Mouse (Mus musculus) left cerebral cortex, adult 2 months (tissue): ENCODE data around the gene Vgll4. TPM values are rescaled to one million over a fixed set of nuclear protein-coding genes. Genes with fewer than 3 reads are reported as not detected.
A peak's percentile ranks its signal among the peaks of the same experiment; 100 is the strongest.
"Not testable (repeated sequence)": the region's sequence is repeated elsewhere in the genome, so short reads cannot be mapped to it uniquely, and the experiment has no call there.

Experiments
- DNase-seq, 2 experiments: peaks; one replicate each; pipeline ENCODE4 v3.0.0; 2021 to 2022; ENCODE audit warnings: low spot score in 2 of 2, mixed read lengths in 1 of 2; ENCODE audit errors: extremely low spot score in 1 of 2
- H3K27ac ChIP-seq: fragments of 200-600 bp; 2 replicates; pipeline ENCODE4 v1.8.1; 2022
- H3K4me3 ChIP-seq: fragments of 200-600 bp; 2 replicates; pipeline ENCODE4 v1.8.1; 2022
- CTCF ChIP-seq: fragments of 200-600 bp; IDR thresholded peaks from 2 replicates; pipeline ENCODE4 v1.8.1; 2022; ENCODE audit warnings: antibody characterized with exemption, mild to moderate bottlenecking, moderate library complexity
- intact Hi-C: fragments of 180-260 bp; cut with DNase I; formaldehyde crosslinking; loops from one replicate; pipeline ENCODE4 v1.15.1; 2025
- total RNA-seq, 2 experiments: library from RNA; stranded (reverse); gene quantifications; 2 replicates each; pipeline ENCODE4 v1.2.3; 2021

The Vgll4 gene
- total RNA-seq, 2 experiments from 2014 or later: 61.4 to 63.8 TPM

- TF ChIP-seq CTCF: peak; percentile 55
- intact Hi-C loops: loop anchor here (5.0 to 10.0 kb wide), 3 partner anchors 45 to 578 kb away; no protein-coding TSS in a partner anchor
- not testable (repeated sequence) for DNase-seq
Observed at GRCm38 (mm10) chr6:114922355-114923096, 47.3 kb downstream of the Vgll4 start.

GRCm38 (mm10) chr6:114921632-114922354 lies 48.0 kb downstream of the Vgll4 start:
- H3K4me3 ChIP-seq: peak overlapping the region; percentile 62
- intact Hi-C loops: loop anchor here (5.0 to 10.0 kb wide), 3 partner anchors 44 to 577 kb away; no protein-coding TSS in a partner anchor
- TF ChIP-seq CTCF: no peak
- peak overlapping the region; percentile 84 for H3K27ac ChIP-seq
- peak; percentile 61 to 77 for DNase-seq

More at GRCm38 (mm10) chr6:114922355-114923096, 47.3 kb downstream of the Vgll4 start:
- not testable (repeated sequence) for H3K27ac ChIP-seq, H3K4me3 ChIP-seq

- TF ChIP-seq CTCF: no peak; the same call in 1 of the 2 replicates
- no peak for DNase-seq
- intact Hi-C loops: loop anchor here (1.0 to 10.0 kb wide), 4 partner anchors 30 to 576 kb away; no protein-coding TSS in a partner anchor
- H3K4me3 ChIP-seq: peak overlapping the region; percentile 62
- H3K27ac ChIP-seq: peak overlapping the region; percentile 84
Observed at GRCm38 (mm10) chr6:114920523-114921445, 49.0 kb downstream of the Vgll4 start.

GRCm38 (mm10) chr6:114919670-114920313 lies 50.0 kb downstream of the Vgll4 start:
- Histone ChIP-seq H3K27ac (peak overlapping the region; percentile 84), H3K4me3 (peak overlapping the region; percentile 62)
- no peak; the same call in none of the 2 replicates for TF ChIP-seq CTCF
- no peak for DNase-seq
- intact Hi-C loops: loop anchor here (1.0 to 10.0 kb wide), 4 partner anchors 29 to 575 kb away; no protein-coding TSS in a partner anchor

- TF ChIP-seq CTCF: no peak
- Histone ChIP-seq H3K27ac (peak overlapping the region; percentile 84; the same call in 1 of the 2 replicates), H3K4me3 (peak overlapping the region; percentile 62; the same call in 1 of the 2 replicates)
- intact Hi-C loops: no loop called here
- no peak for DNase-seq
Observed at GRCm38 (mm10) chr6:114918994-114919393, 50.8 kb downstream of the Vgll4 start.

GRCm38 (mm10) chr6:114917770-114918635 lies 51.8 kb downstream of the Vgll4 start:
- intact Hi-C loops: no loop called here
- no peak for DNase-seq
- Histone ChIP-seq H3K4me3 (no peak overlapping the region), H3K27ac (no peak overlapping the region; the same call in 1 of the 2 replicates)
- TF ChIP-seq CTCF: no peak

- intact Hi-C loops: no loop called here
- no peak for TF ChIP-seq CTCF
- H3K4me3 ChIP-seq: no peak overlapping the region
- DNase-seq: no peak
- no peak overlapping the region for H3K27ac ChIP-seq
Observed at GRCm38 (mm10) chr6:114917129-114917528, 52.7 kb downstream of the Vgll4 start.

- Histone ChIP-seq H3K27ac (no peak overlapping the region), H3K4me3 (no peak overlapping the region)
- DNase-seq: no peak
- no peak for TF ChIP-seq CTCF
- intact Hi-C loops: no loop called here
Observed at GRCm38 (mm10) chr6:114916715-114916992, 53.1 kb downstream of the Vgll4 start.

- intact Hi-C loops: no loop called here
- Histone ChIP-seq H3K27ac (no peak overlapping the region), H3K4me3 (no peak overlapping the region)
- DNase-seq: no peak
- TF ChIP-seq CTCF: no peak
Observed at GRCm38 (mm10) chr6:114915915-114916714, 53.7 kb downstream of the Vgll4 start.
